Mouse (Mus musculus): Measurements from ENCODE around the gene C130026I21Rik. TPM values are rescaled to one million over a fixed set of nuclear protein-coding genes. Genes with fewer than 3 reads are reported as not detected.
"Not testable (repeated sequence)": the region's sequence is repeated elsewhere in the genome, so short reads cannot be mapped to it uniquely, and the experiment has no call there.

Gene C130026I21Rik
- total and polyA plus RNA-seq, 2 experiments from 2014 or later: 0.52 to 13.3 TPM

- H3K4me3 ChIP-seq (ENCODE audit: low read depth, low read length); H3K36me3 ChIP-seq (replicated peaks; ENCODE audit: control insufficient read depth, insufficient read depth, low read length); H3K4me2 ChIP-seq (ENCODE audit: low read depth, low read length); ATAC-seq (ENCODE audit: insufficient read depth, low read depth); H3K9me3 ChIP-seq (replicated peaks; ENCODE audit: control insufficient read depth, low read length); H3K4me1 ChIP-seq (ENCODE audit: control insufficient read depth, insufficient read depth); H3K9ac ChIP-seq (replicated peaks; ENCODE audit: low read depth, low read length); DNase-seq (ENCODE audit: low spot score); H3K27me3 ChIP-seq (ENCODE audit: control insufficient read depth, insufficient read depth, low read length); H3K27ac ChIP-seq (ENCODE audit: low read depth): not testable (repeated sequence)
- 34% methylated on average over 3 of the region's 3 CpGs for WGBS
These were observed 198.7 kb downstream of the C130026I21Rik start for GRCm38 (mm10) chr1:85071690-85072089.

- not testable (repeated sequence) for H3K4me1 ChIP-seq (ENCODE audit: control insufficient read depth, insufficient read depth); H3K9ac ChIP-seq (replicated peaks; ENCODE audit: low read depth, low read length); ATAC-seq (ENCODE audit: insufficient read depth, low read depth); H3K4me2 ChIP-seq (ENCODE audit: low read depth, low read length); H3K4me3 ChIP-seq (ENCODE audit: low read depth, low read length); DNase-seq (ENCODE audit: low spot score); H3K36me3 ChIP-seq (replicated peaks; ENCODE audit: control insufficient read depth, insufficient read depth, low read length); H3K9me3 ChIP-seq (replicated peaks; ENCODE audit: control insufficient read depth, low read length); H3K27ac ChIP-seq (ENCODE audit: low read depth); H3K27me3 ChIP-seq (ENCODE audit: control insufficient read depth, insufficient read depth, low read length)
- WGBS: 70% methylated on average over 4 of the region's 6 CpGs
These were observed 234.6 kb downstream of the C130026I21Rik start for GRCm38 (mm10) chr1:85035801-85036200.

GRCm38 (mm10) chr1:85034394-85034793 is 236.0 kb downstream of the C130026I21Rik start:
- not testable (repeated sequence) for H3K4me3 ChIP-seq (ENCODE audit: low read depth, low read length); H3K9me3 ChIP-seq (replicated peaks; ENCODE audit: control insufficient read depth, low read length); H3K4me1 ChIP-seq (ENCODE audit: control insufficient read depth, insufficient read depth); ATAC-seq (ENCODE audit: insufficient read depth, low read depth); H3K27me3 ChIP-seq (ENCODE audit: control insufficient read depth, insufficient read depth, low read length); H3K27ac ChIP-seq (ENCODE audit: low read depth); DNase-seq (ENCODE audit: low spot score); H3K36me3 ChIP-seq (replicated peaks; ENCODE audit: control insufficient read depth, insufficient read depth, low read length); H3K4me2 ChIP-seq (ENCODE audit: low read depth, low read length); H3K9ac ChIP-seq (replicated peaks; ENCODE audit: low read depth, low read length)
- WGBS: 90% methylated on average over 2 of the region's 4 CpGs

- H3K27me3 ChIP-seq (ENCODE audit: control insufficient read depth, insufficient read depth, low read length); H3K4me3 ChIP-seq (ENCODE audit: low read depth, low read length); DNase-seq (ENCODE audit: low spot score); H3K9me3 ChIP-seq (replicated peaks; ENCODE audit: control insufficient read depth, low read length); H3K36me3 ChIP-seq (replicated peaks; ENCODE audit: control insufficient read depth, insufficient read depth, low read length); H3K4me1 ChIP-seq (ENCODE audit: control insufficient read depth, insufficient read depth); ATAC-seq (ENCODE audit: insufficient read depth, low read depth); H3K9ac ChIP-seq (replicated peaks; ENCODE audit: low read depth, low read length); H3K4me2 ChIP-seq (ENCODE audit: low read depth, low read length); H3K27ac ChIP-seq (ENCODE audit: low read depth): not testable (repeated sequence)
- 77% methylated on average over 2 of the region's 6 CpGs for WGBS
These were observed 236.8 kb downstream of the C130026I21Rik start for GRCm38 (mm10) chr1:85033616-85034015.

- not testable (repeated sequence) for ATAC-seq (ENCODE audit: insufficient read depth, low read depth); H3K9ac ChIP-seq (replicated peaks; ENCODE audit: low read depth, low read length); H3K4me3 ChIP-seq (ENCODE audit: low read depth, low read length); DNase-seq (ENCODE audit: low spot score); H3K27me3 ChIP-seq (ENCODE audit: control insufficient read depth, insufficient read depth, low read length); H3K36me3 ChIP-seq (replicated peaks; ENCODE audit: control insufficient read depth, insufficient read depth, low read length); H3K9me3 ChIP-seq (replicated peaks; ENCODE audit: control insufficient read depth, low read length); H3K4me1 ChIP-seq (ENCODE audit: control insufficient read depth, insufficient read depth); H3K27ac ChIP-seq (ENCODE audit: low read depth); H3K4me2 ChIP-seq (ENCODE audit: low read depth, low read length)
- 57% methylated on average over 12 of the region's 14 CpGs for WGBS
These were observed 240.2 kb downstream of the C130026I21Rik start for GRCm38 (mm10) chr1:85030211-85030610.

GRCm38 (mm10) chr1:85011933-85012332 is 258.4 kb downstream of the C130026I21Rik start:
- H3K9ac ChIP-seq (replicated peaks; ENCODE audit: low read depth, low read length); H3K9me3 ChIP-seq (replicated peaks; ENCODE audit: control insufficient read depth, low read length); H3K4me3 ChIP-seq (ENCODE audit: low read depth, low read length); H3K27ac ChIP-seq (ENCODE audit: low read depth); ATAC-seq (ENCODE audit: insufficient read depth, low read depth); H3K4me1 ChIP-seq (ENCODE audit: control insufficient read depth, insufficient read depth); H3K4me2 ChIP-seq (ENCODE audit: low read depth, low read length); H3K36me3 ChIP-seq (replicated peaks; ENCODE audit: control insufficient read depth, insufficient read depth, low read length); H3K27me3 ChIP-seq (ENCODE audit: control insufficient read depth, insufficient read depth, low read length); DNase-seq (ENCODE audit: low spot score): not testable (repeated sequence)
- 86% methylated on average over 10 of the region's 13 CpGs for WGBS

GRCm38 (mm10) chr1:85010947-85011346 is 259.4 kb downstream of the C130026I21Rik start:
- H3K4me3 ChIP-seq (ENCODE audit: low read depth, low read length); H3K9ac ChIP-seq (replicated peaks; ENCODE audit: low read depth, low read length); H3K9me3 ChIP-seq (replicated peaks; ENCODE audit: control insufficient read depth, low read length); DNase-seq (ENCODE audit: low spot score); H3K27me3 ChIP-seq (ENCODE audit: control insufficient read depth, insufficient read depth, low read length); H3K27ac ChIP-seq (ENCODE audit: low read depth); ATAC-seq (ENCODE audit: insufficient read depth, low read depth); H3K36me3 ChIP-seq (replicated peaks; ENCODE audit: control insufficient read depth, insufficient read depth, low read length); H3K4me1 ChIP-seq (ENCODE audit: control insufficient read depth, insufficient read depth); H3K4me2 ChIP-seq (ENCODE audit: low read depth, low read length): not testable (repeated sequence)
- WGBS: 66% methylated on average over 3 of the region's 3 CpGs

GRCm38 (mm10) chr1:85007737-85008136 is 262.6 kb downstream of the C130026I21Rik start:
- not testable (repeated sequence) for H3K27me3 ChIP-seq (ENCODE audit: control insufficient read depth, insufficient read depth, low read length); H3K27ac ChIP-seq (ENCODE audit: low read depth); H3K9me3 ChIP-seq (replicated peaks; ENCODE audit: control insufficient read depth, low read length); DNase-seq (ENCODE audit: low spot score); H3K36me3 ChIP-seq (replicated peaks; ENCODE audit: control insufficient read depth, insufficient read depth, low read length); H3K4me2 ChIP-seq (ENCODE audit: low read depth, low read length); H3K4me3 ChIP-seq (ENCODE audit: low read depth, low read length); H3K9ac ChIP-seq (replicated peaks; ENCODE audit: low read depth, low read length); H3K4me1 ChIP-seq (ENCODE audit: control insufficient read depth, insufficient read depth); ATAC-seq (ENCODE audit: insufficient read depth, low read depth)
- WGBS: 56% methylated on average over 1 of the region's 1 CpGs

- not testable (repeated sequence) for H3K4me2 ChIP-seq (ENCODE audit: low read depth, low read length); H3K9ac ChIP-seq (replicated peaks; ENCODE audit: low read depth, low read length); H3K27ac ChIP-seq (ENCODE audit: low read depth); H3K9me3 ChIP-seq (replicated peaks; ENCODE audit: control insufficient read depth, low read length); H3K4me1 ChIP-seq (ENCODE audit: control insufficient read depth, insufficient read depth); ATAC-seq (ENCODE audit: insufficient read depth, low read depth); H3K27me3 ChIP-seq (ENCODE audit: control insufficient read depth, insufficient read depth, low read length); H3K4me3 ChIP-seq (ENCODE audit: low read depth, low read length); DNase-seq (ENCODE audit: low spot score); H3K36me3 ChIP-seq (replicated peaks; ENCODE audit: control insufficient read depth, insufficient read depth, low read length)
- 84% methylated on average over 5 of the region's 12 CpGs for WGBS
These were observed 271.1 kb downstream of the C130026I21Rik start for GRCm38 (mm10) chr1:84999241-84999640.
